Comparison of ENCODE assay signal across 27 mouse cellular contexts in genomic region chr13:91114880-91115279, GRCm38 (mm10).
"Had no signal": no experiment of that assay in that cellular context is flagged by ENCODE, and none has a peak within 500 bp of the region (broad histone marks: within the 10 kb centered on the region; RNA-seq: fewer than 3 reads in every experiment).

No protein-coding gene starts in this region.

- H3K4me3 ChIP-seq: heart, adult 2 months; heart, embryonic 10.5 days; heart, embryonic 12.5 days; hindbrain, embryonic 10.5 days; hindbrain, embryonic 12.5 days; hindbrain, embryonic 15.5 days; kidney, embryonic 15.5 days; left cerebral cortex, adult 2 months; limb, embryonic 10.5 days; limb, embryonic 12.5 days; liver, embryonic 13.5 days had no signal

- H3K9ac ChIP-seq: heart, embryonic 12.5 days; hindbrain, embryonic 12.5 days; hindbrain, embryonic 15.5 days; kidney, embryonic 15.5 days; limb, embryonic 12.5 days; liver, embryonic 13.5 days had no signal

- H3K27ac ChIP-seq: heart, adult 2 months; heart, embryonic 10.5 days; hindbrain, embryonic 10.5 days; hindbrain, embryonic 12.5 days; hindbrain, embryonic 15.5 days; hindbrain, postnatal 0 days; kidney, embryonic 15.5 days; kidney, postnatal 0 days; left cerebral cortex, adult 2 months; limb, embryonic 10.5 days; limb, embryonic 12.5 days; liver, embryonic 13.5 days had no signal

- DNase-seq: gastrocnemius, postnatal 14 days; gastrocnemius, postnatal 36 days; heart, adult 11 months; heart, adult 2 months; heart, postnatal 10 days; heart, postnatal 4 days; kidney, adult 11 months; kidney, adult 2 months; kidney, adult 9 months; kidney, postnatal 14 days; kidney, postnatal 36 days; layer of hippocampus, adult 9-11 months; layer of hippocampus, postnatal 36 days; liver; liver, embryonic 13.5 days had no signal

- ATAC-seq: hindbrain, postnatal 0 days had no signal

- H3K36me3 ChIP-seq: heart, embryonic 10.5 days; heart, embryonic 12.5 days; hindbrain, embryonic 10.5 days; hindbrain, embryonic 12.5 days; hindbrain, embryonic 15.5 days; kidney, embryonic 15.5 days; limb, embryonic 10.5 days; limb, embryonic 12.5 days; liver, embryonic 13.5 days had no signal

- H3K4me1 ChIP-seq: heart, embryonic 10.5 days; heart, embryonic 12.5 days; hindbrain, embryonic 10.5 days; hindbrain, embryonic 12.5 days; hindbrain, embryonic 15.5 days; kidney, embryonic 15.5 days; limb, embryonic 10.5 days; limb, embryonic 12.5 days; liver, embryonic 13.5 days had no signal

- H3K27me3 ChIP-seq: heart, embryonic 12.5 days; hindbrain, embryonic 12.5 days; hindbrain, embryonic 15.5 days; kidney, embryonic 15.5 days; limb, embryonic 12.5 days; liver, embryonic 13.5 days had no signal

- H3K4me2 ChIP-seq: heart, embryonic 12.5 days; hindbrain, embryonic 12.5 days; hindbrain, embryonic 15.5 days; kidney, embryonic 15.5 days; limb, embryonic 12.5 days; liver, embryonic 11.5 days; liver, embryonic 13.5 days had no signal

- H3K9me3 ChIP-seq: heart, embryonic 10.5 days; hindbrain, embryonic 10.5 days; hindbrain, embryonic 12.5 days; hindbrain, embryonic 15.5 days; kidney, embryonic 15.5 days; limb, embryonic 10.5 days; limb, embryonic 12.5 days; liver, embryonic 13.5 days had no signal
